In the genomic region with DNA sequence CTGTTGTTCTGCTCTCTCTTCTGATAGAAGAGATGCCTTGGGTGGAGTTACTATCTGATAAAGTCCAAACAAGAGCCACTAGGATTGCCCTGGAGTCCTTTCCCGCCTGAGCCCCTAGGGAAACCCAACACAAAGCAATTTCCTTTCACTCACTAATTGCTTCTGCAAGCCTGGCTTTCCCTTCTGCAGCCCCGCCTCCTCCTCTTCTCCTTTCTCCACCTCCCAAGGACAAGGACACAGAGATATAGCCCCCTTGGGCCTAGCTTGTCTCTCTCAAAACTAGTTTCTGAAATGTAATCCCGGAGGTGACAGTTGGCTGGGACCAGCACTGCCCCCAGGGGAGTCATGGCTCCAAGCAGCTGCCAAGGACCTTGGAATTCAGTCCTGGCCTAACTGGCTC, we compare ENCODE assay signal across 15 mouse cellular contexts.
A peak's percentile ranks its signal among the peaks of the same experiment; 100 is the strongest.
DNase-seq lines count a peak whose midpoint lies in the region; ATAC-seq and TF ChIP-seq lines count a peak whose summit lies in the region.
"Had no signal": no experiment of that assay in that cellular context is flagged by ENCODE, and none has a peak within 500 bp of the region (broad histone marks: within the 10 kb centered on the region; RNA-seq: fewer than 3 reads in every experiment).

No protein-coding gene starts in this region.

- intact Hi-C loops in gastrocnemius, adult 2 months (cut with DNase I): no loop called here

- 0 out of 2 replicates have a peak, but pooled peaks have one; percentile 27 for ATAC-seq in neural tube, embryonic 12.5 days (ENCODE audit: low FRiP score, low read depth)
- no peak for ATAC-seq in neural tube, embryonic 15.5 days (ENCODE audit: low FRiP score)
- peak; percentile 12; the same call in 1 of the 2 replicates for ATAC-seq in neural tube, embryonic 13.5 days (ENCODE audit: low read depth)
- ATAC-seq in megakaryocyte, adult 5-6 weeks (ENCODE audit: poor library complexity, severe bottlenecking): no peak
- ATAC-seq: CD4-positive, CD25-positive, alpha-beta regulatory T cell, adult 4 months; forebrain, postnatal 0 days; lung, postnatal 0 days had no signal

- peaks cover 30% of the 10 kb centered on the region for H3K4me1 ChIP-seq in neural tube, embryonic 12.5 days
- peaks cover 30% of the 10 kb centered on the region for H3K4me1 ChIP-seq in neural tube, embryonic 15.5 days
- peaks cover 28% of the 10 kb centered on the region for H3K4me1 ChIP-seq in embryonic facial prominence, embryonic 10.5 days
- H3K4me1 ChIP-seq in neural tube, embryonic 13.5 days (replicated peaks): peaks cover 45% of the 10 kb centered on the region
- H3K4me1 ChIP-seq: stomach, embryonic 15.5 days had no signal

- 14% methylated on average over 3 of the region's 3 CpGs for WGBS in neural tube, embryonic 12.5 days
- WGBS in neural tube, embryonic 15.5 days: 10% methylated on average over 3 of the region's 3 CpGs
- WGBS in embryonic facial prominence, embryonic 10.5 days: 19% methylated on average over 3 of the region's 3 CpGs
- WGBS in neural tube, embryonic 13.5 days: 12% methylated on average over 3 of the region's 3 CpGs

- no peaks in the 10 kb centered on the region for H3K36me3 ChIP-seq in neural tube, embryonic 12.5 days
- H3K36me3 ChIP-seq in neural tube, embryonic 15.5 days: no peaks in the 10 kb centered on the region
- no peaks in the 10 kb centered on the region for H3K36me3 ChIP-seq in embryonic facial prominence, embryonic 10.5 days (replicated peaks)
- no peaks in the 10 kb centered on the region for H3K36me3 ChIP-seq in neural tube, embryonic 13.5 days
- H3K36me3 ChIP-seq: stomach, embryonic 15.5 days had no signal

- no peak overlapping the region for H3K27ac ChIP-seq in gastrocnemius, adult 2 months
- no peak overlapping the region for H3K27ac ChIP-seq in neural tube, embryonic 12.5 days
- no peak overlapping the region; the same call in 1 of the 2 replicates for H3K27ac ChIP-seq in neural tube, embryonic 15.5 days (replicated peaks)
- peak overlapping the region; percentile 57; the same call in 1 of the 2 replicates for H3K27ac ChIP-seq in embryonic facial prominence, embryonic 10.5 days (replicated peaks)
- H3K27ac ChIP-seq in neural tube, embryonic 13.5 days (replicated peaks): 0 out of 2 replicates have a peak overlapping the region, but pooled peaks have one; percentile 9
- H3K27ac ChIP-seq: stomach, embryonic 15.5 days had no signal

- DNase-seq in gastrocnemius, adult 2 months: no peak
- DNase-seq in gastrocnemius, postnatal 25 days: no peak
- peak; percentile 14 for DNase-seq in embryonic facial prominence, embryonic 10.5 days (ENCODE audit: low spot score)
- DNase-seq in lung, postnatal 4 days: no peak
- DNase-seq: forebrain, postnatal 0 days; kidney, adult 2 months; liver had no signal

- H3K27me3 ChIP-seq in neural tube, embryonic 12.5 days (replicated peaks): no peaks in the 10 kb centered on the region
- no peaks in the 10 kb centered on the region for H3K27me3 ChIP-seq in neural tube, embryonic 15.5 days (replicated peaks)
- H3K27me3 ChIP-seq in embryonic facial prominence, embryonic 10.5 days (replicated peaks; ENCODE audit: low read depth, poor library complexity, severe bottlenecking): no peaks in the 10 kb centered on the region
- no peaks in the 10 kb centered on the region for H3K27me3 ChIP-seq in neural tube, embryonic 13.5 days
- H3K27me3 ChIP-seq: stomach, embryonic 15.5 days had no signal

- H3K4me2 ChIP-seq in neural tube, embryonic 12.5 days (replicated peaks): no peak overlapping the region
- H3K4me2 ChIP-seq in neural tube, embryonic 15.5 days: no peak overlapping the region
- no peak overlapping the region for H3K4me2 ChIP-seq in neural tube, embryonic 13.5 days
- H3K4me2 ChIP-seq: stomach, embryonic 15.5 days had no signal

- TF ChIP-seq CTCF in gastrocnemius, adult 2 months (IDR thresholded peaks at IDR 0.05): peak; percentile 7; the same call in 1 of the 2 replicates

- no peak overlapping the region for H3K9ac ChIP-seq in neural tube, embryonic 12.5 days
- no peak overlapping the region for H3K9ac ChIP-seq in neural tube, embryonic 15.5 days (replicated peaks)
- no peak overlapping the region for H3K9ac ChIP-seq in neural tube, embryonic 13.5 days
- H3K9ac ChIP-seq: forebrain, postnatal 0 days; stomach, embryonic 15.5 days had no signal

- 0 out of 2 replicates have a peak, but pooled peaks cover 4% of the 10 kb centered on the region for H3K9me3 ChIP-seq in neural tube, embryonic 12.5 days
- no peaks in the 10 kb centered on the region for H3K9me3 ChIP-seq in neural tube, embryonic 15.5 days (replicated peaks)
- 0 out of 2 replicates have a peak, but pooled peaks cover 6% of the 10 kb centered on the region for H3K9me3 ChIP-seq in embryonic facial prominence, embryonic 10.5 days
- no peaks in the 10 kb centered on the region for H3K9me3 ChIP-seq in neural tube, embryonic 13.5 days
- H3K9me3 ChIP-seq: stomach, embryonic 15.5 days had no signal

- H3K4me3 ChIP-seq in gastrocnemius, adult 2 months: no peak overlapping the region
- H3K4me3 ChIP-seq in neural tube, embryonic 12.5 days: no peak overlapping the region
- no peak overlapping the region for H3K4me3 ChIP-seq in neural tube, embryonic 15.5 days (replicated peaks)
- no peak overlapping the region for H3K4me3 ChIP-seq in embryonic facial prominence, embryonic 10.5 days
- no peak overlapping the region for H3K4me3 ChIP-seq in neural tube, embryonic 13.5 days
- H3K4me3 ChIP-seq: myocyte; stomach, embryonic 15.5 days had no signal

Comparison
In these comparisons a context has a peak if more than half of its experiments do, and no peak if none do; other contexts are left out.
1. H3K27ac ChIP-seq: peak in embryonic facial prominence, embryonic 10.5 days (single experiment) and neural tube, embryonic 13.5 days (single experiment); none in gastrocnemius, adult 2 months (single experiment), neural tube, embryonic 12.5 days (single experiment) and neural tube, embryonic 15.5 days (single experiment).
2. ATAC-seq: peak in neural tube, embryonic 12.5 days (single experiment) and neural tube, embryonic 13.5 days (single experiment); none in neural tube, embryonic 15.5 days (single experiment) and megakaryocyte, adult 5-6 weeks (single experiment).